Mouse (Mus musculus): ENCODE measurements around the gene Cask. TPM values are rescaled to one million over a fixed set of nuclear protein-coding genes. Genes with fewer than 3 reads are reported as not detected.

Gene Cask
- polyA plus RNA-seq, 1 experiment from 2014 or later, result 27.3 TPM

DNA sequence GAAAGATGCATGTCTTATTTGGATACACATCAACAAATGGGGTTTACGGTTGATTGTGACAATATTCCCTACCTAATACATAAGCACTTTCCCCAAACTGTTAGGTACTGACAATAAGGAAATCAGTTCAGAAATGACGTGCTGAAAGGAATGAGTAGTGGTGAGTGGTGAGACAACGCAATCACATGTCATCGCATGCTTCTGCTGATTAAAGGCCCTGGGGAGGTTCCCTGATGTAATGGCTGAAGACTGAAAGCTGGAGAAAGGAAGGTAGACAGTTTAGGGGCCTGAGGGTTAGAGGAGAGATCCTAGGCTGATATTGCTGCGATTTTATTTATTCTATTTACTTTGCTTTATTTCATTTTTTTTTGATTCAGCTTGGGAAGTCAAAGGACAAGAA lies 240.1 kb downstream of the Cask start:
- Histone ChIP-seq H3K4me1 (ENCODE audit: control insufficient read depth, insufficient read depth, low read length) (no peaks in the 10 kb centered on the region), H3K36me3 (ENCODE audit: control insufficient read depth, insufficient read depth, low read length) (peaks cover 6% of the 10 kb centered on the region; the same call in 1 of the 2 replicates), H3K4me2 (replicated peaks; ENCODE audit: low read depth, low read length) (no peak overlapping the region), H3K9me3 (ENCODE audit: control insufficient read depth, low read depth, low read length) (no peaks in the 10 kb centered on the region), H3K4me3 (ENCODE audit: low read depth, low read length) (no peak overlapping the region), H3K9ac (replicated peaks; ENCODE audit: low read depth, low read length) (no peak overlapping the region), H3K27ac (ENCODE audit: low read length) (no peak overlapping the region), H3K27me3 (ENCODE audit: control insufficient read depth, insufficient read depth, low read length) (no peaks in the 10 kb centered on the region)
- no peak for ATAC-seq (ENCODE audit: insufficient number of reproducible peaks, insufficient read depth, low FRiP score, low read depth)
- WGBS, result 85% methylated on average over 5 of the region's 5 CpGs

DNA sequence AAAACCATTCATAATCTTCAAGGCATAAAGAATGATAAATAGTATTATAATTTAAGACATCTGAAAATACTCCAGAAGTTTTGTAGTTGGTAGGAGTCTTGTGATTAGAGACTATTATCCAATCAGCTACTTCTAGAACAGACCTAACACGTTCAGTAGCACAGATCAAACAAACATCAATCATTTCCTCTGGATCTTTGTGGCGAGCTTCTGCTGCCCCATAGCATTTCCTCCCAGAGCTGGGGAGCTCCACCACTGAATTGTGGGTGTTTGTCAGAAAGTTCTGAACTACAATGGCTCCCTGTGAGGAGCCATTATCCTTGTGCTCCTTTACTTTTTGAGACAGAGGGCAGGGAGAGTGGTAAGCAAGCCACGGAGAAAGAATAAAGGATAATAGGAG lies 243.4 kb downstream of the Cask start:
- Histone ChIP-seq H3K9me3 (ENCODE audit: control insufficient read depth, low read depth, low read length) (no peaks in the 10 kb centered on the region), H3K4me2 (replicated peaks; ENCODE audit: low read depth, low read length) (no peak overlapping the region), H3K36me3 (ENCODE audit: control insufficient read depth, insufficient read depth, low read length) (no peaks in the 10 kb centered on the region), H3K4me3 (ENCODE audit: low read depth, low read length) (no peak overlapping the region), H3K9ac (replicated peaks; ENCODE audit: low read depth, low read length) (no peak overlapping the region), H3K4me1 (ENCODE audit: control insufficient read depth, insufficient read depth, low read length) (no peaks in the 10 kb centered on the region), H3K27me3 (ENCODE audit: control insufficient read depth, insufficient read depth, low read length) (no peaks in the 10 kb centered on the region), H3K27ac (ENCODE audit: low read length) (no peak overlapping the region)
- ATAC-seq (ENCODE audit: insufficient number of reproducible peaks, insufficient read depth, low FRiP score, low read depth), result no peak
- WGBS, result 35% methylated on average over 3 of the region's 3 CpGs

DNA sequence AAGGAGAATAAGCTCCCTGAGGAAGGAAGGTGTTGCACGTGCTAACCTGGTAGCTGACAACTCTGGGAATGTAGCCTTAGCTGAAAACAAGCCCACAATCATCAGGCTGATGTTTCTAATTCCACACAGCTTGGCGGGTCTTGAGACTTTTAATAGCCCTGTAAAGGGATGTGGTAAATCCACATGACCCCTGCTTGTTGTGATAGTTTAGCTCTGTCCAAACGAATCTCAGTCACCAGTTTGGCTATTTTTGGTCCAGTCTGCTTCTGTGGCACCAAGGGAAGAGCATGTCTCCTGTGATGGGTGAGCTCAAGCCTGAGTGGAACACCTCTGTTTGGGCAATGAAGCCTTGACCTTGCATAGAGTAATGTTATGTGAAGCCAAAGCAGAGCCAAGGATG lies 244.4 kb downstream of the Cask start:
- Histone ChIP-seq H3K27me3 (ENCODE audit: control insufficient read depth, insufficient read depth, low read length) (no peaks in the 10 kb centered on the region), H3K36me3 (ENCODE audit: control insufficient read depth, insufficient read depth, low read length) (no peaks in the 10 kb centered on the region), H3K9ac (replicated peaks; ENCODE audit: low read depth, low read length) (no peak overlapping the region), H3K4me2 (replicated peaks; ENCODE audit: low read depth, low read length) (no peak overlapping the region), H3K4me3 (ENCODE audit: low read depth, low read length) (no peak overlapping the region), H3K27ac (ENCODE audit: low read length) (no peak overlapping the region), H3K9me3 (ENCODE audit: control insufficient read depth, low read depth, low read length) (no peaks in the 10 kb centered on the region), H3K4me1 (ENCODE audit: control insufficient read depth, insufficient read depth, low read length) (no peaks in the 10 kb centered on the region)
- no peak for ATAC-seq (ENCODE audit: insufficient number of reproducible peaks, insufficient read depth, low FRiP score, low read depth)
- WGBS, result 68% methylated on average over 3 of the region's 3 CpGs

DNA sequence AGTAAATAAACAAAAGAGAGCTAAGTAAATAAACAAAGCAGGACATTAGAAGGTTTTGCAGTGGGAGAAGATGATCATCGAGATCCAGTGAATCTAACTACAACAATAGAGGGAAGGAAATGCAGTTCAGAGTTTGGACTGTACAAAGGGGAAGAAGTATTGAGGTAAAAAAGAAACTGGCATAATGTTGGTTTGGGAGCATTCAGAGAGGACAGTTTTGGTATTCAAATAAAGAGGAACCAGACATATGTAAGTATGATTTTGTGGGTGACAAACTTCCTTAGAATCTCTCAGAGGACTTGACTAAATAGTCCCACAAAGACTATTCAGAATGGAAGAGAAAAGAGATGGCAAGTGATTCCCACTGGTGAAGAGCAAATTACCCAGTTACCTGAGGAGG lies 251.2 kb downstream of the Cask start:
- Histone ChIP-seq H3K9me3 (ENCODE audit: control insufficient read depth, low read depth, low read length) (no peaks in the 10 kb centered on the region), H3K27me3 (ENCODE audit: control insufficient read depth, insufficient read depth, low read length) (no peaks in the 10 kb centered on the region), H3K9ac (replicated peaks; ENCODE audit: low read depth, low read length) (no peak overlapping the region), H3K27ac (ENCODE audit: low read length) (no peak overlapping the region), H3K4me1 (ENCODE audit: control insufficient read depth, insufficient read depth, low read length) (no peaks in the 10 kb centered on the region), H3K4me2 (replicated peaks; ENCODE audit: low read depth, low read length) (no peak overlapping the region), H3K4me3 (ENCODE audit: low read depth, low read length) (no peak overlapping the region), H3K36me3 (ENCODE audit: control insufficient read depth, insufficient read depth, low read length) (no peaks in the 10 kb centered on the region; the same call in 1 of the 2 replicates)
- 33% methylated on average over 1 of the region's 1 CpGs for WGBS
- no peak for ATAC-seq (ENCODE audit: insufficient number of reproducible peaks, insufficient read depth, low FRiP score, low read depth)

DNA sequence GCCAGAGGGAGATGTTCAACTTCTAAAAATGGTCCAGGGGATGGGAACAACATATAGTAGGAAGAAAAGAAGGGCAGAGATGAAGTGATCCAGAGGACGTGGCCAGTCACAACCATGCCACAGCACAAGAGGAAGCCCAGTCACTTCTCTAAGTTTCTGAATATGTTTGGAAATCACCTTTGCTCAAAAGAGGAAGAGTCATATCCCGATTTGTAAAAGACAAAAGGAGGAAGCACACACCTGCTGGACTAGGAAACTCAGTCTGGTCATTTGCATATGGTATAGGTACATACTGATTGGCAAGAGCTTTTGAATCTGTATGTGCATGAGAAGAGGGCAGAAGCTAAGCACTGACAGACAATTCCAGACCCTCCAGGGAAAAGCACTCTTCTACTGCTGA lies 251.8 kb downstream of the Cask start:
- 85% methylated on average over 2 of the region's 2 CpGs for WGBS
- no peak overlapping the region for H3K4me2 ChIP-seq (replicated peaks; ENCODE audit: low read depth, low read length)
- H3K4me3 ChIP-seq (ENCODE audit: low read depth, low read length), result no peak overlapping the region
- H3K27ac ChIP-seq (ENCODE audit: low read length), result no peak overlapping the region
- no peak for ATAC-seq (ENCODE audit: insufficient number of reproducible peaks, insufficient read depth, low FRiP score, low read depth)
- H3K9me3 ChIP-seq (ENCODE audit: control insufficient read depth, low read depth, low read length), result no peaks in the 10 kb centered on the region
- no peaks in the 10 kb centered on the region for H3K4me1 ChIP-seq (ENCODE audit: control insufficient read depth, insufficient read depth, low read length)
- no peak overlapping the region for H3K9ac ChIP-seq (replicated peaks; ENCODE audit: low read depth, low read length)
- H3K36me3 ChIP-seq (ENCODE audit: control insufficient read depth, insufficient read depth, low read length), result no peaks in the 10 kb centered on the region; the same call in 1 of the 2 replicates
- H3K27me3 ChIP-seq (ENCODE audit: control insufficient read depth, insufficient read depth, low read length), result no peaks in the 10 kb centered on the region

DNA sequence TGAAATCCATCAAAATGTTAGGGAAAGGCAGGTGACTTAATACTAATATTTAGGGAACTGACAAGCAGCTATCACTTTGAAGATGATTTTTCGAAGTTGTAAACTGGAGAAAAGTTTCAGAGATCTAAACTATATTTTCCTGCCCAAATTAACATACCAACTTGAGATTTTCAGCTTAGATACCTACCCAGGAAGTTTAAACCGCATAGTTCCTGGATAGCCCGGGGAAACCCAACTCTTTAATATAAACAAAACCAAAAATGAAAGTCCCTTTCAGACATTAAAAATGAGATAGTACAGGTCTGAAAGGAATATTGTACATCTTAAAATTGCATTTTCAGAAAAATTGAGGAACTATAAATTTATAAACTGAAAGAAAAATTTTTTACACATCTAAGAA lies 273.5 kb downstream of the Cask start:
- Histone ChIP-seq H3K9me3 (ENCODE audit: control insufficient read depth, low read depth, low read length) (no peaks in the 10 kb centered on the region), H3K9ac (replicated peaks; ENCODE audit: low read depth, low read length) (no peak overlapping the region), H3K27me3 (ENCODE audit: control insufficient read depth, insufficient read depth, low read length) (no peaks in the 10 kb centered on the region), H3K27ac (ENCODE audit: low read length) (no peak overlapping the region), H3K4me1 (ENCODE audit: control insufficient read depth, insufficient read depth, low read length) (no peaks in the 10 kb centered on the region), H3K4me3 (ENCODE audit: low read depth, low read length) (no peak overlapping the region), H3K36me3 (ENCODE audit: control insufficient read depth, insufficient read depth, low read length) (no peaks in the 10 kb centered on the region), H3K4me2 (replicated peaks; ENCODE audit: low read depth, low read length) (no peak overlapping the region)
- 52% methylated on average over 3 of the region's 3 CpGs for WGBS
- no peak for ATAC-seq (ENCODE audit: insufficient number of reproducible peaks, insufficient read depth, low FRiP score, low read depth)

DNA sequence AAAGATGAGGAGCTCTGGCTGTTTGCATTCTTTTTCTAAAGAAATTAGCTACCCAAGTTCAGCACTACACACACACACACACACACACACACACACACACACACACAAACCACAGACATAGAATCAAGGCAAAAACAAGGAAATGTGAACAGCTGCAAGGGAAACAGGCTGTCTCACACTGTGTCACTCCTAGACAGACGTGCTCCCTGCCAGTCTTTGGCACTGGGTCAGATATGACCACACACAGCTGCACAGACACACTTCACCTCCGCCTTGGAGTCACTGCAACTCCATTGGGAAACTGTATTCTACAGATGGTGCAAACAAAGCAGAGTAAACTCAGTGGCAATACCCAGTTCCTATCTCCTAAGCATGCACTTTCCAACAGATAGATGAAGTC lies 274.6 kb downstream of the Cask start:
- Histone ChIP-seq H3K27me3 (ENCODE audit: control insufficient read depth, insufficient read depth, low read length) (no peaks in the 10 kb centered on the region), H3K9me3 (ENCODE audit: control insufficient read depth, low read depth, low read length) (no peaks in the 10 kb centered on the region), H3K9ac (replicated peaks; ENCODE audit: low read depth, low read length) (no peak overlapping the region), H3K4me3 (ENCODE audit: low read depth, low read length) (no peak overlapping the region), H3K4me1 (ENCODE audit: control insufficient read depth, insufficient read depth, low read length) (no peaks in the 10 kb centered on the region), H3K36me3 (ENCODE audit: control insufficient read depth, insufficient read depth, low read length) (no peaks in the 10 kb centered on the region), H3K27ac (ENCODE audit: low read length) (no peak overlapping the region), H3K4me2 (replicated peaks; ENCODE audit: low read depth, low read length) (no peak overlapping the region)
- no peak for ATAC-seq (ENCODE audit: insufficient number of reproducible peaks, insufficient read depth, low FRiP score, low read depth)
- 59% methylated on average over 2 of the region's 2 CpGs for WGBS

DNA sequence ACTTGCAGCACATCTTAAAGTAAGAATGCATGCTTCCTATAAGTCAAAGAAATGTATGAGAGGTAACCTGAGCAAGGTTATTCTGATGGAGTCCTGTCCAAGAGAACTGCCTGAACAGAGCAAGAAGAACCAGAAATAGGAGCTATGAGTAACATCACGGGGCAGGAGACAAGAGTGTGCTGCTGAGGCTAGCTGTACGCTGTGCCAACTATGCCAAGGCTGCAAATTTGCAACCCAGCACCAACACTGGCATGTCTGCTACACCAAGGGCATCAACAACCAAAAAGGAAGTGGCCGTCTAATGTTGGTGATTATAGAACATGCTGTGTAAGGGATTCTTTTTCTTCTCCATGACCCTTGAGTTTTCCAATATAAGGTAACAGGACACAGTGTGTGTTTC lies 276.3 kb downstream of the Cask start:
- no peaks in the 10 kb centered on the region for H3K9me3 ChIP-seq (ENCODE audit: control insufficient read depth, low read depth, low read length)
- no peaks in the 10 kb centered on the region for H3K36me3 ChIP-seq (ENCODE audit: control insufficient read depth, insufficient read depth, low read length)
- ATAC-seq (ENCODE audit: insufficient number of reproducible peaks, insufficient read depth, low FRiP score, low read depth), result no peak
- H3K9ac ChIP-seq (replicated peaks; ENCODE audit: low read depth, low read length), result no peak overlapping the region
- H3K27ac ChIP-seq (ENCODE audit: low read length), result no peak overlapping the region
- H3K4me1 ChIP-seq (ENCODE audit: control insufficient read depth, insufficient read depth, low read length), result no peaks in the 10 kb centered on the region
- no peaks in the 10 kb centered on the region for H3K27me3 ChIP-seq (ENCODE audit: control insufficient read depth, insufficient read depth, low read length)
- WGBS, result 83% methylated on average over 3 of the region's 3 CpGs
- H3K4me3 ChIP-seq (ENCODE audit: low read depth, low read length), result no peak overlapping the region
- no peak overlapping the region for H3K4me2 ChIP-seq (replicated peaks; ENCODE audit: low read depth, low read length)

DNA sequence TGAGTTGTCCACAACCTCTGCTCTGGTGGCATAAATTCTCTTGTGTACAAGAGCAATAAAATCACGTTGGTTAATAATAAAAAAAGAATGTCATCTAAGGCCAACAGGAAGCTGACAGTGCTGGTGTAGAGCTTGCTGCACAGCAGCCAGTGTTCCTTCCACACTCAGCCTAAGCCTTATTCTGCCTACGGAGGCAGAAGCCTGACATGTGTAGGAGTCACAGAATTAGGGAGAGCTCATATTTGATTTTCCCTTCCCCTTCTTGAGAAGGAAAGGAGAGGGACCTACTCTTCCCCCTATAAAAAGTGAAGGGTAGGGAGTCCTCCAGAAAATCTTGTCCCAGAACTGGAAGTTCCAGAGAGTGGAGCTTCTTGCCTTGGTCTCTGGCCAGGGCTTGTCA lies 276.9 kb downstream of the Cask start:
- WGBS, result 74% methylated on average over 2 of the region's 2 CpGs
- Histone ChIP-seq H3K27me3 (ENCODE audit: control insufficient read depth, insufficient read depth, low read length) (no peaks in the 10 kb centered on the region), H3K4me2 (replicated peaks; ENCODE audit: low read depth, low read length) (no peak overlapping the region), H3K9ac (replicated peaks; ENCODE audit: low read depth, low read length) (no peak overlapping the region), H3K27ac (ENCODE audit: low read length) (no peak overlapping the region), H3K4me1 (ENCODE audit: control insufficient read depth, insufficient read depth, low read length) (no peaks in the 10 kb centered on the region), H3K9me3 (ENCODE audit: control insufficient read depth, low read depth, low read length) (no peaks in the 10 kb centered on the region), H3K4me3 (ENCODE audit: low read depth, low read length) (no peak overlapping the region), H3K36me3 (ENCODE audit: control insufficient read depth, insufficient read depth, low read length) (no peaks in the 10 kb centered on the region)
- ATAC-seq (ENCODE audit: insufficient number of reproducible peaks, insufficient read depth, low FRiP score, low read depth), result no peak
